Mouse (Mus musculus) CD4-positive, CD25-positive, alpha-beta regulatory T cell, adult 4 months (primary cell): Measurements from ENCODE around the gene Atat1. TPM values are rescaled to one million over a fixed set of nuclear protein-coding genes. Genes with fewer than 3 reads are reported as not detected.

ENCODE experiments used
- polyA plus RNA-seq, 2 experiments: library from polyadenylated mRNA; unstranded; fragments of 100-300 nt; shearing (Covaris generic); gene quantifications; one replicate each; pipeline ENCODE4 v1.2.1; 2017

The Atat1 gene
- polyA plus RNA-seq, 2 experiments from 2014 or later: 10.3 to 16.9 TPM

Other genes starting within 250 kb of the Atat1 start
- gene Vars2, start 242.5 kb downstream of the Atat1 start, polyA plus RNA-seq: 10 to 100 TPM; 11.1 to 15.2 TPM
- gene Gtf2h4, start 236.3 kb downstream of the Atat1 start, polyA plus RNA-seq: 10 to 100 TPM; 28.3 to 37.7 TPM
- under 1 TPM; 0.65 TPM for gene Ddr1, start 205.5 kb downstream of the Atat1 start, polyA plus RNA-seq
- 1 to 10 TPM; 1.1 to 1.9 TPM for gene Ier3, start 88.4 kb downstream of the Atat1 start, polyA plus RNA-seq
- 10 to 100 TPM; 24.3 to 30.7 TPM for gene Flot1, start 86.8 kb downstream of the Atat1 start, polyA plus RNA-seq
- 100 to 1,000 TPM; 564 to 602 TPM for gene Tubb5, start 71.8 kb downstream of the Atat1 start, polyA plus RNA-seq
- gene Mdc1, start 68.6 kb downstream of the Atat1 start, polyA plus RNA-seq: 10 to 100 TPM; 10.9 to 13.2 TPM
- gene Nrm, start 48.8 kb downstream of the Atat1 start, polyA plus RNA-seq: 10 to 100 TPM; 35.5 to 43.5 TPM
- 100 to 1,000 TPM; 222 to 223 TPM for gene Ppp1r18, start 44.5 kb downstream of the Atat1 start, polyA plus RNA-seq
- gene Dhx16, start 30.3 kb downstream of the Atat1 start, polyA plus RNA-seq: 10 to 100 TPM; 13.4 to 39.3 TPM
- 10 to 100 TPM; 12.6 to 15.3 TPM for gene 2310061I04Rik, start 12.6 kb downstream of the Atat1 start, polyA plus RNA-seq
- 10 to 100 TPM; 59.8 to 82.8 TPM for gene Mrps18b, start 6.3 kb upstream of the Atat1 start, polyA plus RNA-seq
- 10 to 100 TPM; 44.9 to 53.5 TPM for gene Ppp1r10, start 6.4 kb upstream of the Atat1 start, polyA plus RNA-seq
- gene Abcf1, start 59.7 kb upstream of the Atat1 start, polyA plus RNA-seq: 100 to 1,000 TPM; 122 to 174 TPM
- gene Gnl1, start 69.8 kb upstream of the Atat1 start, polyA plus RNA-seq: 1 to 10 TPM; 8.1 to 9.2 TPM
- 10 to 100 TPM; 16.5 to 17.6 TPM for gene Prr3, start 70.2 kb upstream of the Atat1 start, polyA plus RNA-seq
- 10 to 100 TPM; 31.2 to 45.1 TPM for gene H2-T24, start 110.5 kb upstream of the Atat1 start, polyA plus RNA-seq
- gene H2-T23, start 122.8 kb upstream of the Atat1 start, polyA plus RNA-seq: 1,000 to 10,000 TPM in 1 of 2 experiments, 100 to 1,000 TPM in 1; 829 to 1,151 TPM
- gene H2-T22, start 132.7 kb upstream of the Atat1 start, polyA plus RNA-seq: 100 to 1,000 TPM; 407 to 526 TPM
- under 1 TPM in 1 of 2 experiments, not detected in 1; 0.66 TPM for gene Gm6034, start 132.9 kb upstream of the Atat1 start, polyA plus RNA-seq
- gene Gm11127, start 148.3 kb upstream of the Atat1 start, polyA plus RNA-seq: not detected
- gene Gm19684, start 211.6 kb upstream of the Atat1 start, polyA plus RNA-seq: 1 to 10 TPM; 1.4 to 1.9 TPM
- gene Gm7030, start 219.3 kb upstream of the Atat1 start, polyA plus RNA-seq: under 1 TPM in 1 of 2 experiments, not detected in 1; 0.62 TPM